Mouse (Mus musculus): ENCODE measurements around the gene Gje1.

Gene Gje1

DNA sequence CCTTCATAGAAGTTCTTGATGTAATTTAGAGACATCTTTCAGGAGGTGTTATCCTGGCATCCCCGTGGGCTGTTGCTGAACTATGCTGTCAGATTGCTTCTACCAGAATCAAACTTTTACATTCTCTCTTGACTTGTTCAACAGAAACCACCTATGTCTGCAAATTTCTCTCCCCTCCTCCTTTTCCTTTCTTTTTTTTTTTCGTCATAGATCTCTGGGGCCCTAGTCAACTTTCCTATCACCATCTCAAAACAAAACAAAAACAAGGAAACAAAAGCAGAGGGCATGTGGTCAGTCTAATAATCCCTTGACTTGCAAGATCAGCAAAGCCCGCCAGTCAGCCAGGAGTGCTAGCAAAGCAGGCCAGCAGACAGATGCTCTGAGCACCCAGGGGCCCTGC, at the start of gene Gje1:
TSS of gene Gje1 (minus strand) at position 101 of the 400 bp plus-strand sequence.
- ATAC-seq (ENCODE audit: insufficient number of reproducible peaks, low FRiP score, low TSS enrichment), result no peak

GRCm38 (mm10) chr10:14760618-14761017, 42.6 kb upstream of the Gje1 start:
- no peak for ATAC-seq (ENCODE audit: insufficient number of reproducible peaks, low FRiP score, low TSS enrichment)

DNA sequence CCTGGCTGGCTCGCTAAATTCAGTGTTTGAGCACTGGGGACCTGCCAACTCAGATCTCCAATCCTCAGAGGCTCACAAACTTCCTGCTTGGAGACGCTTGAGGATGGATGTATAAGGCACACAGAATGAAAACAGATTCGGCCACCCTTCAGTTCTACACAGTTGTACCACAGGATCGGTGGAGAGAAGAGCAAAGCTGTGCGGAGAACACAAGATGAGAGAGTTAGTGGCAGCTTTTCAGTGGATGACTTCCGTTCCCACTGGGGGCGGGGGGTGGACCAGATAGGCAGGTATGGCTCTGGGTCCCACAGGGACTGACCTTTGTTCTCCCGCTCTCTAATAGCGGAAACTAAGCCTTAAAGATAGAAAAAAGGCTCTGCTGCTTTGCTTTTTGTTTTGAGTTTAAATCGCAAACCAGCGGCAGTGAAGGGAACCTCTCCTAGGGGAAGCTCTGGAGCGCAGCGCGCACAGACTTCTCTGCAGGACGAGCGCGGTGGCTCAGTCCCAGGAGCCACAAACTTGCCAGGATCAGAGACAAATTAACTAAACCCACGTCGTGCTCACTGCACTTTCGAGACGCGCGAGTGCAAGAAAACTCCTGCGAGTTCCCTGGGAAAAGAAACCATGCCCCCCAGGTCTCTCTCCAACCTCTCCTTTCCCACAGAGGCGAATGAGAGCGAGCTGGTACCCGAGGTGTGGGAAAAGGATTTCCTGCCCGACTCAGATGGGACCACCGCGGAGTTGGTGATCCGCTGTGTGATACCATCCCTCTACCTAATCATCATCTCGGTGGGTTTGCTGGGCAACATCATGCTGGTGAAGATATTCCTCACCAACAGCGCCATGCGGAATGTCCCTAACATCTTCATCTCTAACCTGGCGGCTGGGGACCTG, 41.9 kb upstream of the Gje1 start:
- ATAC-seq (ENCODE audit: insufficient number of reproducible peaks, low FRiP score, low TSS enrichment), result no peak

GRCm38 (mm10) chr10:14734285-14734684, 16.3 kb upstream of the Gje1 start:
- ATAC-seq (ENCODE audit: insufficient number of reproducible peaks, low FRiP score, low TSS enrichment), result 0 out of 2 replicates have a peak, but pooled peaks have one; percentile 15

- ATAC-seq (ENCODE audit: insufficient number of reproducible peaks, low FRiP score, low TSS enrichment), result no peak
Measured at GRCm38 (mm10) chr10:14725671-14726070, 7.7 kb upstream of the Gje1 start.

GRCm38 (mm10) chr10:14705072-14706066, 12.6 kb downstream of the Gje1 start, which contains the start of the genes Vta1 and Nmbr:
TSS of gene Vta1 (minus strand) at chr10:14705560.
TSS of gene Nmbr (plus strand) at chr10:14705591.
- ATAC-seq (ENCODE audit: insufficient number of reproducible peaks, low FRiP score, low TSS enrichment), result peak; percentile 97

DNA sequence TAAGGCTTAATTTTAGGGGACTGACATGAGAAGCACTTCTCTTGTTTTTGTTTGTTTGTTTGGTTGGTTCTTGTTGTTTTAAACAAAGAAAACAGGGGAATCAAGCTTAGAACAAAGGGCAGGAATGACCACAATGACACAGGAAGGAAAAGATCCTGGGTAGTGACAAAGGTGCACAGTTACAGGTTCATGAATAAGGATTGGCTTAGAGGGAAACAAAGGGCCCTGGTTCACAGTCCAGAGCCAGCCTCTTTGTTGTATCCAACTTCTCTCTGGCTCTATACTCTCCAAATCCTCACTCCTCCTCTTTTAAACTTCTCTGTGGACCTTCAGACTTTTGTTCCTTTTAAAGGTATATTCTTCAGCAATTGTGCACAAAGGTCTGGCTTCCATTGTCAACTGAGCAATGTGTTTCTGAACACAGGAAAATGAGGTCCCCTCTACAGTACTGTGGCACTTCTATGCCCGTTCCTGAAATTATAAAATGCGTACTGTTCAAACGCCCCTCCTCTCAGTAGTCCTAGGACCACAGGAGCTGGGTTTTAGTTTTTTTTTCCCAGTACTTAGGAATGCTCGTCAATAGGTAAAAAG, 14.1 kb downstream of the Gje1 start:
- no peak for ATAC-seq (ENCODE audit: insufficient number of reproducible peaks, low FRiP score, low TSS enrichment)

DNA sequence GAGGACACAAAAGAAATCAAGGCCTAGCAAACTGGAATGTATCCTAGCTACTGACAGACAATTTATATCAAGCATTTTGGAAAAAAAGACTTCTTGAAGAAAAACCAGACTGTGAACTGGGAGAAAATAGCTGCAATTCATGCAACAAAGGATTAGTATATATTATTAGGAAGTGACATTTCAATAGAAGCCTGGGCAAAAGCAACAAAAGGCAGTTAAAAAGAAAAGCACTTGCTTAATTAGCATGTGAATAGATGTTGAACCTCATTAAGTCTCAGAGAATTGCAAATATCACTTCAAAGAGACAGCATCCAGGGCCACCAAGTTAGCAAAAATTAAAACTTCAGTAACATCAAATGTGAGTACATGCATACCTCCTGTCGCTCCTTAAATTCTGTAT, 14.8 kb downstream of the Gje1 start:
- no peak for ATAC-seq (ENCODE audit: insufficient number of reproducible peaks, low FRiP score, low TSS enrichment)

DNA sequence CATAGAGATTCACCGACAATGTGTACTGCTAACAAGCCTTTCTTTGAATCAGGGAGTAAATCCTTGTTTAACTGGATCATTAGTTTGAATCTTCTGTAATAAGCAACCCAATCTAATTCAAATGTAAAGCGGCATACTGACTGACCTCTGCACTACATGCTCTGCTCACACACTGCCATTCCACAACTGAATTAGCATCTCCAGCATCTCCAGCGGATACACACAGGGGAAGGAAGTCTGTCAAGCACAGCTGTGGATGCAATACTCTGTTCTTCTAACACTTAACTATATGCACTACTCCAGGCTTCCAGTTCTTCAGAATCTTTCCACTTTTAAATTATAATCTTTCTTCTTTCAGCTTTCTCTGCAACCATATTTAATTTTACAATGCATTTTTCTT, 27.7 kb downstream of the Gje1 start:
- ATAC-seq (ENCODE audit: insufficient number of reproducible peaks, low FRiP score, low TSS enrichment), result no peak

- ATAC-seq (ENCODE audit: insufficient number of reproducible peaks, low FRiP score, low TSS enrichment), result no peak
Measured at GRCm38 (mm10) chr10:14688785-14689442, 29.1 kb downstream of the Gje1 start.

DNA sequence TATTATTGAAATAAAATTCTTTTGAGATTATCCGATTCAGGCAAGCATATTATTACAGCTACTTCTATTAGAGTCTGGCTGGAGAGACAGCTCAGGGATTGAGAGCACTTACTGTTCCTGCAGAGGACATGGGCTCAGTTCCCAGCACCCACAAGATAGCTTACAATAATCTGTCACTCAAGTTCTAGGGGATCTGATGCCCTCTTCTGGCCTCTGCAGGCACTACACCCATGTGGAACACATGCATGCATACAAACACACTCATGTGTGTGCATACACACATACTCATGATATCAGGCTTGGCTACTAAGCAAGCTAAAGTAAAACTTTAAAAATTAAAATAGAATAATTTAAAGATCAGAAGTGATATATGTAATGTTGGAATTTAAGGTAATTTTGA, 32.4 kb downstream of the Gje1 start:
- no peak for ATAC-seq (ENCODE audit: insufficient number of reproducible peaks, low FRiP score, low TSS enrichment)

GRCm38 (mm10) chr10:14666147-14666546, 51.9 kb downstream of the Gje1 start:
- ATAC-seq (ENCODE audit: insufficient number of reproducible peaks, low FRiP score, low TSS enrichment), result no peak

Data from cerebellum, adult (tissue).